Mouse (Mus musculus) spleen, adult 2 months (tissue): ENCODE measurements at regions not wholly inside any gene's neighbourhood (a gene's known extent, or its start where the extent isn't known, plus 50 kb on each side); places are given as distances from the start of the nearest gene placed in this dataset.

ENCODE experiments used
- CTCF ChIP-seq: fragments of 200-500 bp; IDR thresholded peaks from 2 replicates; pipeline ENCODE4 v1.5.1; 2011; ENCODE audit warnings: mild to moderate bottlenecking, inconsistent platforms; ENCODE audit not compliant: insufficient read depth, insufficient read length, insufficient replicate concordance; ENCODE audit errors: extremely low read depth
- POLR2A ChIP-seq: fragments of 200-500 bp; IDR thresholded peaks from 2 replicates; pipeline ENCODE4 v1.6.1; 2011; ENCODE audit warnings: low read depth, low read length, inconsistent platforms

GRCm38 (mm10) chr3:38134425-38134824, 350.2 kb downstream of the Ankrd50 start:
- TF ChIP-seq CTCF (no peak), POLR2A (no peak)
